Mouse (Mus musculus): ENCODE measurements at regions not wholly inside any gene's neighbourhood (a gene's known extent, or its start where the extent isn't known, plus 50 kb on each side); places are given as distances from the start of the nearest gene placed in this dataset.

GRCm38 (mm10) chr13:85411327-85411726 is 122.4 kb upstream of the Rasa1 start:
- Histone ChIP-seq H3K9ac (ENCODE audit: low read length) (no peak overlapping the region), H3K27me3 (ENCODE audit: control insufficient read depth, insufficient read depth, low read length) (no peaks in the 10 kb centered on the region), H3K27ac (ENCODE audit: low read depth, low read length) (no peak overlapping the region), H3K4me2 (ENCODE audit: low read depth) (no peak overlapping the region), H3K9me3 (ENCODE audit: control insufficient read depth, low read length) (no peaks in the 10 kb centered on the region), H3K4me1 (ENCODE audit: control insufficient read depth, insufficient read depth, low read length) (no peaks in the 10 kb centered on the region), H3K36me3 (ENCODE audit: control insufficient read depth, insufficient read depth, low read length) (no peaks in the 10 kb centered on the region), H3K4me3 (ENCODE audit: low read depth, low read length) (no peak overlapping the region)
- 90% methylated on average over 3 of the region's 3 CpGs for WGBS
- DNase-seq (ENCODE audit: low spot score) (no peak), ATAC-seq (ENCODE audit: insufficient read depth, low FRiP score, low TSS enrichment) (no peak)

DNA sequence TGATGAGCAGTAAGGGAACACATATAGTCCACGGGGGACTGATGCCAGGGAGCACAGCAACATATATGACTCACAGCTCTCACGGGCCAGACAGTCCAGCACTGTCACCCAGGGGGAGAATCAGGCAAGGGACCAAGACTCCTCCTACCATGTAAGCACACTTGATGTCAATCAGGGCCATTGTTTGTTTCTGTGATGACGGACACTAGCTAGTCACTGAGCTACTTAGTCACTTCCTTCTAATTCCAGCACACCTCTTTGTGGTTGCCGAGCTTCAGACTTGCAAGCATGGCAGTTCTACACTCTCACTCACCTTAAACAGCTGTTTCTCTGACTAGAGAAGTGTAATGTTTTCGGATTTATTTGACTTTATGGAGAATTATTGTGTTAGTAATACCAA is 109.9 kb upstream of the Rasa1 start:
- Histone ChIP-seq H3K4me1 (ENCODE audit: control insufficient read depth, insufficient read depth, low read length) (no peaks in the 10 kb centered on the region), H3K27me3 (ENCODE audit: control insufficient read depth, insufficient read depth, low read length) (no peaks in the 10 kb centered on the region), H3K27ac (ENCODE audit: low read depth, low read length) (no peak overlapping the region), H3K4me3 (ENCODE audit: low read depth, low read length) (no peak overlapping the region), H3K36me3 (ENCODE audit: control insufficient read depth, insufficient read depth, low read length) (no peaks in the 10 kb centered on the region), H3K9me3 (ENCODE audit: control insufficient read depth, low read length) (no peaks in the 10 kb centered on the region), H3K9ac (ENCODE audit: low read length) (no peak overlapping the region), H3K4me2 (ENCODE audit: low read depth) (no peak overlapping the region)
- DNase-seq (ENCODE audit: low spot score) (no peak), ATAC-seq (ENCODE audit: insufficient read depth, low FRiP score, low TSS enrichment) (no peak)
- WGBS, result 85% methylated on average over 5 of the region's 5 CpGs

GRCm38 (mm10) chr13:85376338-85376998 is 87.5 kb upstream of the Rasa1 start:
- Histone ChIP-seq H3K27ac (ENCODE audit: low read depth, low read length) (no peak overlapping the region), H3K36me3 (ENCODE audit: control insufficient read depth, insufficient read depth, low read length) (no peaks in the 10 kb centered on the region), H3K4me2 (ENCODE audit: low read depth) (no peak overlapping the region), H3K4me3 (ENCODE audit: low read depth, low read length) (no peak overlapping the region), H3K27me3 (ENCODE audit: control insufficient read depth, insufficient read depth, low read length) (no peaks in the 10 kb centered on the region), H3K9ac (ENCODE audit: low read length) (no peak overlapping the region), H3K4me1 (ENCODE audit: control insufficient read depth, insufficient read depth, low read length) (no peaks in the 10 kb centered on the region), H3K9me3 (ENCODE audit: control insufficient read depth, low read length) (no peaks in the 10 kb centered on the region)
- DNase-seq (ENCODE audit: low spot score) (no peak), ATAC-seq (ENCODE audit: insufficient read depth, low FRiP score, low TSS enrichment) (no peak)
- WGBS, result 87% methylated on average over 3 of the region's 3 CpGs

- DNase-seq (ENCODE audit: low spot score) (no peak), ATAC-seq (ENCODE audit: insufficient read depth, low FRiP score, low TSS enrichment) (no peak)
- Histone ChIP-seq H3K27me3 (ENCODE audit: control insufficient read depth, insufficient read depth, low read length) (no peaks in the 10 kb centered on the region), H3K4me2 (ENCODE audit: low read depth) (no peak overlapping the region), H3K4me1 (ENCODE audit: control insufficient read depth, insufficient read depth, low read length) (no peaks in the 10 kb centered on the region), H3K9ac (ENCODE audit: low read length) (no peak overlapping the region), H3K4me3 (ENCODE audit: low read depth, low read length) (no peak overlapping the region), H3K27ac (ENCODE audit: low read depth, low read length) (no peak overlapping the region), H3K36me3 (ENCODE audit: control insufficient read depth, insufficient read depth, low read length) (no peaks in the 10 kb centered on the region), H3K9me3 (ENCODE audit: control insufficient read depth, low read length) (no peaks in the 10 kb centered on the region)
- WGBS, result 77% methylated on average over 2 of the region's 2 CpGs
Measured at GRCm38 (mm10) chr13:85359621-85360020, 70.7 kb upstream of the Rasa1 start.

- Histone ChIP-seq H3K9me3 (ENCODE audit: control insufficient read depth, low read length) (no peaks in the 10 kb centered on the region), H3K4me2 (ENCODE audit: low read depth) (no peak overlapping the region), H3K27me3 (ENCODE audit: control insufficient read depth, insufficient read depth, low read length) (no peaks in the 10 kb centered on the region), H3K4me1 (ENCODE audit: control insufficient read depth, insufficient read depth, low read length) (no peaks in the 10 kb centered on the region), H3K4me3 (ENCODE audit: low read depth, low read length) (no peak overlapping the region), H3K36me3 (ENCODE audit: control insufficient read depth, insufficient read depth, low read length) (no peaks in the 10 kb centered on the region), H3K27ac (ENCODE audit: low read depth, low read length) (no peak overlapping the region), H3K9ac (ENCODE audit: low read length) (no peak overlapping the region)
- DNase-seq (ENCODE audit: low spot score) (no peak), ATAC-seq (ENCODE audit: insufficient read depth, low FRiP score, low TSS enrichment) (no peak)
- WGBS, result 96% methylated on average over 6 of the region's 6 CpGs
Measured at GRCm38 (mm10) chr13:85359143-85359542, 70.2 kb upstream of the Rasa1 start.

GRCm38 (mm10) chr13:85352061-85352460 is 63.1 kb upstream of the Rasa1 start:
- Histone ChIP-seq H3K27ac (ENCODE audit: low read depth, low read length) (no peak overlapping the region), H3K36me3 (ENCODE audit: control insufficient read depth, insufficient read depth, low read length) (no peaks in the 10 kb centered on the region), H3K9me3 (ENCODE audit: control insufficient read depth, low read length) (no peaks in the 10 kb centered on the region), H3K4me3 (ENCODE audit: low read depth, low read length) (no peak overlapping the region), H3K9ac (ENCODE audit: low read length) (no peak overlapping the region), H3K4me2 (ENCODE audit: low read depth) (no peak overlapping the region), H3K4me1 (ENCODE audit: control insufficient read depth, insufficient read depth, low read length) (no peaks in the 10 kb centered on the region), H3K27me3 (ENCODE audit: control insufficient read depth, insufficient read depth, low read length) (no peaks in the 10 kb centered on the region)
- WGBS, result 84% methylated on average over 3 of the region's 3 CpGs
- DNase-seq (ENCODE audit: low spot score) (no peak), ATAC-seq (ENCODE audit: insufficient read depth, low FRiP score, low TSS enrichment) (no peak)
